Mouse (Mus musculus) v-Abl transformed pro-B cells (cell line): ENCODE data around the gene Gm10334.
"Not testable (repeated sequence)": the region's sequence is repeated elsewhere in the genome, so short reads cannot be mapped to it uniquely, and the experiment has no call there.

Source experiments
- in situ Hi-C, 2 experiments: fragments of 400-800 bp; cut with MboI; formaldehyde crosslinking; loops; one replicate each; pipeline ENCODE4 v1.15.1; 2025; ENCODE audit not compliant: unreplicated experiment in 2 of 2

Gm10334 gene

GRCm38 (mm10) chr6:41446045-41446444 is at the start of gene Gm10334:
Gm10334 (minus strand) TSS chr6:41446145.
- in situ Hi-C loops: not testable (repeated sequence)

GRCm38 (mm10) chr6:41458632-41459031 is 12.7 kb upstream of the Gm10334 start, which contains the start of gene Prss1:
Prss1 (plus strand) TSS chr6:41458932.
- in situ Hi-C loops: not testable (repeated sequence)

GRCm38 (mm10) chr6:41442261-41442660 is 3.7 kb downstream of the Gm10334 start:
- in situ Hi-C loops: not testable (repeated sequence)
